Mouse (Mus musculus) activated CD4-positive, CD25-positive, alpha-beta regulatory T cell, adult 4 months (primary cell): ENCODE data around the gene Eif2b3. TPM values are rescaled to one million over a fixed set of nuclear protein-coding genes. Genes with fewer than 3 reads are reported as not detected.

Experiments used
- ATAC-seq: one replicate; pipeline ENCODE4 v1.8.0; 2017
- polyA plus RNA-seq, 2 experiments: library from polyadenylated mRNA; unstranded; fragments of 100-300 nt; shearing (Covaris generic); gene quantifications; one replicate each; pipeline ENCODE4 v1.2.1; 2017

Gene Eif2b3
- polyA plus RNA-seq, 2 experiments from 2014 or later = 28.4 to 29.5 TPM

- peak; percentile 70 for ATAC-seq
Measured at GRCm38 (mm10) chr4:117124518-117125347, 105.5 kb downstream of the Eif2b3 start.

DNA sequence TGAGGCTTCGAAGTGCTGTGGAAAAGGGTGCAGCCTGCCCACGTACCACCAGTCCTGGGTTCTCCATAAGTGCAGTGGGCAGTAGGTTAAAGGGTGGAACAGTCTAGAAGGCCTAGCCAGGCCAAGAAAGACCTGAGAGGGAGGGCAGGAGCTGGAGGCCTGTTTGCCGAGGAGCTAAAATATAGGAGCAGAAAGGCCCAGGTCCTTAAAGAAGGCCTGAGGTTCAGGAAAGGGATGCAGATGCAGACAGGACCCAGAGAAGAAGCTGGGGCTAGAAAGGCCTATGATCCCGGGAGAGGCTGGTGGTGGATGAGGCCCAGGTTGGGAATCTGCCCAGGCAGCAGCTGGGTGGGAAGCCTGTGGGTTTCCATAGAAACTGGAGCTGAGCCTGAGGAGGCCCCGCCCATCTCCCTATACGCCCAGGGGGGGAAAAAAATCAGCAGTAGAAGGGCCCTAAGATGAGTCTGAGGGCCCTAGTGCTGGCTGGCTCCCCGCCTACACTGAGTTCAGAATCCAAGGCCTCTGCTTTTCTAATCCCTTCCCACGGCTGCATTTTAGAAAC lies 106.2 kb downstream of the Eif2b3 start, which contains the start of gene Btbd19:
Btbd19 (minus strand) TSS at position 378 of the 562 bp plus-strand sequence.
- no peak for ATAC-seq

DNA sequence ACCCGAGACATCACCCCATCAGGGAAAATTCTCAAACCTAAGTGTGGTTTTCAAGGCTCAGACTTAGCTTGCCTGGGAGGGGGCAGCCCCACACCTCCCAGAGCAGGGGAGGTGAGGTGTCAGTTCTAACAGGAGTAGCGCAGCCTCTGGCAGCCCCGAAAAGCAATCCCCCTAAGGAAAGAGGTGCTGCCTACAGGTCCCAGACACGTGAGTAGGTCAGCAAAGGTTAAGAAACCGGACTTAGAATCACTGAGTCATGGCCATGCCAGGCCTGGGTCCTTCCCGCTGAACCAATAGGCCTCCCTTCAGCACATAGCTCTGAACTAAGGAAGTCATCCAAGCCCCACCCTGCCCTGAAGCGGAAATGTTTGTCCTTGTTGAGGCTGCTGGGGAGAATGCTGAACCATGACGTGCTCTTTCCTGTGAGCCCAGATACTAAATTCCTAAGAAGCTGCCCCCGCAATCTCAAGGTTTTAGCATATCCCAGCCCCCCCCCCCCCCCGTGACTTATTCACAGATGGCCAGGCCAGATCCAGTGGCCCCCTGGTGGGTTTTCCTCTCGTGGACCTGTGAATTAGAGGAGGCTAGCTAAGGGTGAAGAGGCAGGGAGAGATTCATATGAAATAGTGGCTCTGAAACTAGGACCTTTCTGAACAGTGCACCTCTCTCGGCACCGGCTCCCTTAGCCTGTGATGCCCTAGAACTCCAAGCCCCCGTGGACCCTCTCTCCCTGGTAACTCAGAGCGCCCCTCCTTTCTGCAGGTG lies 106.9 kb downstream of the Eif2b3 start:
- peak; percentile 58 for ATAC-seq

DNA sequence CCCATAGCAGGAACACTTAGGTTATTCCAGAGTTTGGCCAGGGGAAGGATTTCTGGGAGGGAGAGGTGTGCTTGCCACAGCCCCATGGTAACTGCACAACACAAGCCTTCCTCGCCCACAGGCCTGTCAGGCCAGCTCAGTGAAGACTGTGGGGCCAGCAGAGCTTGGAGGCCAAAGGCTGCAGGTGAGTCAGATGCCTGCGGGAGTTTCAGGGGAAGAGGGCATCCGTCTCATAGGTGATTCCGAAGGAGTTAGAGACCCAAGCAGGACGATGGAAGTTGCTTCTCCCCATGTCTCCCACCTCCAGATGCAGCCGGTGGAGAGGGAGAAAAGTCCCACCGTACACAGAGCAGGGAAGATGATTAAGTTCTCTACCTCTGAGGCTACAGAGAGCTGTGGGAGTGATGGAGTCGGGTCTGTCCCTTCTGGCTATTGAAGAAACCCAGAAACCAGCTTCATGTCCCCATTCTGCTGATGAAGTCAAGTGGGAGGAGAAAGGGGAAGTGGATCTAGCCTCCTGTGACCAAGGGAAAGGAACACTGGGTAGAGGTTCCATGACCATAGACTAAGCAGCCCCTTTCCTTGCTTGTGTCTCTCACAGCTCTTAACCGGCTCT lies 107.6 kb downstream of the Eif2b3 start, which contains the start of gene Tctex1d4:
Tctex1d4 (plus strand) TSS at position 120 of the 616 bp plus-strand sequence.
- no peak for ATAC-seq

DNA sequence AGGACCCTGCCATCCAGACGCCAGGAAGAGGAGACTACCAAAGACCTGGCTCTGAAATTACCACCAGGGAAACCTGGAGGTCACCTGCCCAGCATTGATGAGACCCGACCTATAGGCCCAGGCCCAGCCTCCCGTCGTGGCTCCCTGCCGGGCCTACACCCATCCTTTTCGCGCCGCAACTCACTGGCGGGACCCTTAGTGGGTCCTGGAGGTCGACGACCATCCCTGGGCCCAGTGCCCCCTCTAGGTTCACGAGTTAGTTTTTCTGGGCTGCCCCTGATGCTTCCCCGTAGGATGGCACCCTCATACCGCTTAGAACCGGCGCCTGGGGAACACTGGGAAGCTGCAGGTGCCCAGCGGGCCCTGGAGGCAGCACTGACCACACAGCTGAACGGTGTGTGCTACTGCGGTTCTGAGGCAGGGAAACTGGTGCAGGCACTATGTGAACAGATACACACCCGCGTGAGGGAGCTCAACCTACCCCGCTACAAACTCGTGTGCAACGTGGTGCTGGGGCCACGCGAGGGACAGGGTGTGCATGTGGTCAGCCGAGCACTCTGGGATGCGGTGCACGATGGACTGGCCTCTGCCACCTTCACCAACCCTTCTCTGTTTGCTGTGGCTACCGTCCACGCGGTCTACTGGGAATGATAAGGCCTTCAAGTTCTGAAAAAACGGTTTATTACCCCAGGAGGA lies 108.9 kb downstream of the Eif2b3 start:
- no peak for ATAC-seq

GRCm38 (mm10) chr4:117130790-117131189 lies 111.6 kb downstream of the Eif2b3 start:
- no peak for ATAC-seq

GRCm38 (mm10) chr4:117131198-117131597 lies 112.0 kb downstream of the Eif2b3 start:
- no peak for ATAC-seq

DNA sequence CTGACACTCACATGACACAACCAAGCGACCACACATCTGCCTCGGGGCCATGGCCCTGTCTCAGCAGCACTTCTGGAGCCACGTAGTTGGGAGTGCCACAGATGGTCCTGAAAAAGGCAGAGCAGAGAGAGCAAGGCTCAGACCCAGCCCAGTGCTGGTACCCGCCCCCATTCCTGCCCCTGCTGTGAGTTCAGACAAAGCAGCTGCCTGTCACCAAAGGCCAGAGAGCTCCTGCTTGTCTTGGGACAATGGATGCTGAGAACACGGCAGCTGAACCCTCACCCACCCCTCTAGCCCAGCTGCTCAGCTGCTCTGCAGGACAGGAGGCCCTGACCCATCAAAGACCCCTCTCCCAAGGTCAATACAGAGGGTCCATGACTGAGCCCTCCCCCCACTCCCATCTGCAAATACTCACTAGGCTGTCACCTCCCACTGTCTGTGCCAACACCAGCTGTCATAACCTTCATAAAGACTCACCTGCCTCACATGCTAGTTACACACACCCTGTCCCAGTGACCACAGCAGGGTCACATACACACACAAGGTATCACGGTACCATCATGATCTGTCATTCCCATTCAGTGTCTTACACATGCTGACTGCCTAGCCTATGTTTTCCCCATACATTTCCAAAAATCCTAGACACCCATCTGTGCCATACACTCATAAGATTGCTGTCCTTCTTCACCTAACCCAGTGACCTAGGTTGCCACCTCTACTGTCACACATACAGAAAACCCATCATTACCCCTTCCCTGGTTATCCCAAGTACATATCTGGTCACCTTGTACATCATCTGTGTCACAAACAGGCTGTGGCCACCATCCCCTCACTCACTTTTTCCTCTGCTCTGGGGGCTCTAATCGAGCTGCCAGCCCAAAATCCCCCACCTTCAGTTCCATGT lies 112.9 kb downstream of the Eif2b3 start:
- no peak for ATAC-seq

DNA sequence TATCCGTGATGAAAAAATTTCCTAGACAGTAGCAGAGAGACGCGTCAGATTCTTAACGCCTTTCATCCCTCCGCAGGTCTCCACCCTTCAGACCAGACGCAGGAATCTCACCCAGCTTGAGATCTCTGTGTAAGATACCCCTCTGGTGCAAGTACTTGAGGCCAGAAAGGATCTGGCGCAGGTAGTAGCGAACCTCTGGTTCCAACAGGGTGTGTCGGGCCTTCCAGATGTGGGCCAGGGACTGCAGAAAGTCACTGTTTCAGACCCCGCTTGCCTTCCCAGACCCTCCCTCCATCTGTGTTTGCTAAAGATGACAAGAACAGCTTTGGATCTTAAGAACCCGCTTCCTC lies 113.6 kb downstream of the Eif2b3 start:
- no peak for ATAC-seq

GRCm38 (mm10) chr4:117133366-117133796 lies 114.2 kb downstream of the Eif2b3 start:
- no peak for ATAC-seq

GRCm38 (mm10) chr4:117133817-117134600 lies 114.8 kb downstream of the Eif2b3 start, which contains the start of gene Plk3:
Gene Plk3 (minus strand): TSS chr4:117133963.
- peak; percentile 87 for ATAC-seq

DNA sequence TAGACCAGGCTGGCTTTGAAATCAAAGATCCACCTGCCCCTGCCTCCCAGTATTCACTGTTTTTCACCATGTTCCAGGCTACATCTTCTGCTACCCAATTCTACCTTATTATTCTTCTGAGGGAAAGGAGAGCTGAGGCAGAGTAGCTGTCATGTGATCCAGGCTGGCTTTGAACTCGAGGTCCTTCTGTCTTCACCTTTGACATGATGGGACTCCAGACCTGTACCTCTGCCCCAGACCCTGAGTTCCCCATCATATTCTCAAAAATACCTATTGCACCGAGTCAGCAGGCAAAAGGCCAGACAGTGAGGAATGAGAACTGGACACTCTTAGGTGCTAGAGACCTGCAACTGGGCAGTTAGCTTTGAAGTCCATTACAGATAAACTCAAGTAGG lies 115.4 kb downstream of the Eif2b3 start:
- no peak for ATAC-seq

GRCm38 (mm10) chr4:117136034-117136433 lies 116.8 kb downstream of the Eif2b3 start:
- no peak for ATAC-seq

Other genes with a start within 250 kb of the Eif2b3 start
- 10 to 100 TPM; 23.7 to 29.3 TPM for gene Toe1, start 211.8 kb upstream of the Eif2b3 start, polyA plus RNA-seq
- 10 to 100 TPM in 1 of 2 experiments, 1 to 10 TPM in 1; 9.2 to 15.0 TPM for gene Mutyh, start 211.7 kb upstream of the Eif2b3 start, polyA plus RNA-seq
- gene Hpdl, start 197.7 kb upstream of the Eif2b3 start, polyA plus RNA-seq = under 1 TPM; 0.70 to 0.85 TPM
- gene Zswim5, start 142.0 kb upstream of the Eif2b3 start, polyA plus RNA-seq = not detected
- 10 to 100 TPM; 72.8 to 88.2 TPM for gene Urod, start 25.0 kb upstream of the Eif2b3 start, polyA plus RNA-seq
- 1 to 10 TPM; 6.5 to 7.2 TPM for gene Hectd3, start 24.1 kb upstream of the Eif2b3 start, polyA plus RNA-seq
- gene Ptch2, start 76.7 kb downstream of the Eif2b3 start, polyA plus RNA-seq = not detected
- 10 to 100 TPM; 22.7 to 24.1 TPM for gene Btbd19, start 106.3 kb downstream of the Eif2b3 start, polyA plus RNA-seq
- gene Tctex1d4, start 107.4 kb downstream of the Eif2b3 start, polyA plus RNA-seq = 1 to 10 TPM; 1.7 to 3.5 TPM
- 10 to 100 TPM; 10.6 to 14.6 TPM for gene Plk3, start 114.6 kb downstream of the Eif2b3 start, polyA plus RNA-seq
- 100 to 1,000 TPM; 869 to 969 TPM for gene Rps8, start 136.8 kb downstream of the Eif2b3 start, polyA plus RNA-seq
- gene Kif2c, start 163.2 kb downstream of the Eif2b3 start, polyA plus RNA-seq = 10 to 100 TPM; 10.4 to 15.4 TPM
- 1 to 10 TPM in 1 of 2 experiments, not detected in 1; 1.6 TPM for gene Tmem53, start 232.5 kb downstream of the Eif2b3 start, polyA plus RNA-seq
- gene Armh1, start 232.7 kb downstream of the Eif2b3 start, polyA plus RNA-seq = not detected